In genomic region chr1:63659591-63659990, GRCm38 (mm10) we compare ENCODE assay signal across 10 mouse cellular contexts. TPM values are rescaled to one million over a fixed set of nuclear protein-coding genes. Genes with fewer than 3 reads are reported as not detected.
DNase-seq lines count a peak whose midpoint lies in the region.
"Had no signal": no experiment of that assay in that cellular context is flagged by ENCODE, and none has a peak within 500 bp of the region (broad histone marks: within the 10 kb centered on the region; RNA-seq: fewer than 3 reads in every experiment).

No protein-coding gene starts in this region.

- H3K27ac ChIP-seq in midbrain, embryonic 10.5 days (replicated peaks): no peak overlapping the region
- H3K27ac ChIP-seq: embryonic facial prominence, embryonic 15.5 days; macrophage had no signal

- no peaks in the 10 kb centered on the region for H3K36me3 ChIP-seq in midbrain, embryonic 10.5 days
- H3K36me3 ChIP-seq: embryonic facial prominence, embryonic 15.5 days had no signal

- H3K4me3 ChIP-seq in midbrain, embryonic 10.5 days: no peak overlapping the region
- H3K4me3 ChIP-seq: embryonic facial prominence, embryonic 15.5 days had no signal

- intact Hi-C loops in heart, postnatal 14 days (cut with DNase I): loop anchor here (2.0 to 5.0 kb wide), 3 partner anchors 789 to 1348 kb away; partner anchors contain the start of gene Ccnyl1

- H3K4me1 ChIP-seq in midbrain, embryonic 10.5 days: no peaks in the 10 kb centered on the region
- H3K4me1 ChIP-seq: embryonic facial prominence, embryonic 15.5 days had no signal

- no peaks in the 10 kb centered on the region for H3K9me3 ChIP-seq in midbrain, embryonic 10.5 days (replicated peaks)
- H3K9me3 ChIP-seq: embryonic facial prominence, embryonic 15.5 days had no signal

- H3K27me3 ChIP-seq in midbrain, embryonic 10.5 days (ENCODE audit: low read depth, poor library complexity, severe bottlenecking): peaks cover 5% of the 10 kb centered on the region; the same call in 1 of the 2 replicates
- H3K27me3 ChIP-seq: embryonic facial prominence, embryonic 15.5 days had no signal

- DNase-seq in layer of hippocampus, adult 11-12 months (ENCODE audit: low spot score): peak; percentile 35
- no peak for DNase-seq in layer of hippocampus, adult 9-11 months
- DNase-seq in NIH3T3 (ENCODE audit: low read depth): peak; percentile 92
- peak; percentile 20 to 45 for DNase-seq in cerebellum, postnatal 36 days
- peak; percentile 31 to 49 for DNase-seq in heart, postnatal 14 days
- DNase-seq in layer of hippocampus, adult 18-20 months (ENCODE audit: low spot score in 2 of 2): peak; percentile 13 to 63
- DNase-seq in midbrain, embryonic 10.5 days (ENCODE audit: low spot score): peak; percentile 58
- DNase-seq in urinary bladder, adult 2 months (ENCODE audit: low spot score): no peak

- WGBS in midbrain, embryonic 10.5 days: 2% methylated on average over 7 of the region's 7 CpGs

RNA-seq across cellular contexts. Expression of gene Dytn, which starts 27.1 kb away (rescaled TPM):
- total RNA-seq in heart, postnatal 14 days (2021): not detected
- total RNA-seq in layer of hippocampus, adult 18-20 months (2021): under 1 TPM in 1 of 2 experiments, not detected in 1; 0.12 TPM
- not detected in 2 replicates for polyA plus RNA-seq in midbrain, embryonic 10.5 days (2016; fragmentation: Nextera tagmentation; extraction: Ambion mirVana)
- polyA plus RNA-seq in urinary bladder, adult 2 months (2012; rRNA removed): 0.12 and 0.15 TPM in 2 replicates
- polyA plus RNA-seq: macrophage had no signal

RNA-seq across cellular contexts. Expression of gene Gm39653, which starts 43.8 kb away (rescaled TPM):
- total RNA-seq in heart, postnatal 14 days (2021): not detected
- total RNA-seq in layer of hippocampus, adult 18-20 months (2021): not detected
- not detected in 2 replicates for polyA plus RNA-seq in midbrain, embryonic 10.5 days (2016; fragmentation: Nextera tagmentation; extraction: Ambion mirVana)
- not detected in 2 replicates for polyA plus RNA-seq in urinary bladder, adult 2 months (2012; rRNA removed)
- polyA plus RNA-seq: embryonic facial prominence, embryonic 15.5 days; macrophage had no signal

Comparison
In these comparisons a context has a peak if more than half of its experiments do, and no peak if none do; other contexts are left out.
1. DNase-seq: peak in layer of hippocampus, adult 11-12 months (single experiment), NIH3T3 (single experiment), cerebellum, postnatal 36 days (2 of 2), heart, postnatal 14 days (2 of 2), layer of hippocampus, adult 18-20 months (2 of 2) and midbrain, embryonic 10.5 days (single experiment); none in layer of hippocampus, adult 9-11 months (single experiment) and urinary bladder, adult 2 months (single experiment).